Mouse (Mus musculus): Measurements from ENCODE around the gene Prpf38b.

Prpf38b gene

GRCm38 (mm10) chr3:108911548-108912413, at the start of gene Prpf38b:
TSS of gene Prpf38b (minus strand) at chr3:108911727.
- peak; percentile 90 to 95 for DNase-seq (ENCODE audit: low spot score in 2 of 2)

GRCm38 (mm10) chr3:108961226-108961625, 49.7 kb upstream of the Prpf38b start:
- peak in 1 of 2 experiments; percentile 43 for DNase-seq (ENCODE audit: low spot score in 2 of 2)

GRCm38 (mm10) chr3:108959680-108960295, 48.3 kb upstream of the Prpf38b start:
- no peak for DNase-seq (ENCODE audit: low spot score in 2 of 2)

GRCm38 (mm10) chr3:108957976-108958375, 46.4 kb upstream of the Prpf38b start:
- DNase-seq (ENCODE audit: low spot score in 2 of 2): no peak

- DNase-seq (ENCODE audit: low spot score in 2 of 2): no peak
Measured at GRCm38 (mm10) chr3:108940996-108941395, 29.5 kb upstream of the Prpf38b start.

GRCm38 (mm10) chr3:108940001-108940633, 28.6 kb upstream of the Prpf38b start, which contains the start of gene Gm9857:
TSS of gene Gm9857 (minus strand) at chr3:108940445.
- DNase-seq (ENCODE audit: low spot score in 2 of 2): no peak

- DNase-seq (ENCODE audit: low spot score in 2 of 2): no peak
Measured at GRCm38 (mm10) chr3:108939573-108939972, 28.0 kb upstream of the Prpf38b start, which contains the start of gene Henmt1. TSS of gene Henmt1 (plus strand) at chr3:108939873.

GRCm38 (mm10) chr3:108938691-108939090, 27.2 kb upstream of the Prpf38b start:
- DNase-seq (ENCODE audit: low spot score in 2 of 2): no peak

GRCm38 (mm10) chr3:108933557-108933956, 22.0 kb upstream of the Prpf38b start:
- DNase-seq (ENCODE audit: low spot score in 2 of 2): no peak

- DNase-seq (ENCODE audit: low spot score in 2 of 2): no peak
Measured at GRCm38 (mm10) chr3:108926308-108926707, 14.8 kb upstream of the Prpf38b start.

GRCm38 (mm10) chr3:108925677-108926076, 14.2 kb upstream of the Prpf38b start:
- DNase-seq (ENCODE audit: low spot score in 2 of 2): no peak

- DNase-seq (ENCODE audit: low spot score in 2 of 2): no peak
Measured at GRCm38 (mm10) chr3:108921822-108922221, 10.3 kb upstream of the Prpf38b start.

- DNase-seq (ENCODE audit: low spot score in 2 of 2): no peak
Measured at GRCm38 (mm10) chr3:108920442-108921070, 9.0 kb upstream of the Prpf38b start.

GRCm38 (mm10) chr3:108918852-108919251, 7.3 kb upstream of the Prpf38b start:
- no peak for DNase-seq (ENCODE audit: low spot score in 2 of 2)

GRCm38 (mm10) chr3:108917986-108918385, 6.5 kb upstream of the Prpf38b start:
- no peak for DNase-seq (ENCODE audit: low spot score in 2 of 2)

- DNase-seq (ENCODE audit: low spot score in 2 of 2): no peak
Measured at GRCm38 (mm10) chr3:108916857-108917256, 5.3 kb upstream of the Prpf38b start.

- no peak for DNase-seq (ENCODE audit: low spot score in 2 of 2)
Measured at GRCm38 (mm10) chr3:108915999-108916398, 4.5 kb upstream of the Prpf38b start.

GRCm38 (mm10) chr3:108911081-108911547, 413 bp downstream of the Prpf38b start:
- DNase-seq (ENCODE audit: low spot score in 2 of 2): peak; percentile 64 to 70

GRCm38 (mm10) chr3:108910303-108911080, 1.0 kb downstream of the Prpf38b start:
- DNase-seq (ENCODE audit: low spot score in 2 of 2): no peak

GRCm38 (mm10) chr3:108902934-108903333, 8.6 kb downstream of the Prpf38b start:
- DNase-seq (ENCODE audit: low spot score in 2 of 2): no peak

- no peak for DNase-seq (ENCODE audit: low spot score in 2 of 2)
Measured at GRCm38 (mm10) chr3:108902038-108902437, 9.5 kb downstream of the Prpf38b start.
